Comparison of ENCODE assay signal across 8 mouse cellular contexts in genomic region chr12:111164310-111164751, GRCm38 (mm10). TPM values are rescaled to one million over a fixed set of nuclear protein-coding genes. Genes with fewer than 3 reads are reported as not detected.
DNase-seq lines count a peak whose midpoint lies in the region; ATAC-seq and TF ChIP-seq lines count a peak whose summit lies in the region.

No protein-coding gene starts in this region.

- 2% methylated on average over 13 of the region's 13 CpGs for WGBS in heart, embryonic 13.5 days
- WGBS in kidney, postnatal 0 days = 5% methylated on average over 13 of the region's 13 CpGs
- 12% methylated on average over 13 of the region's 13 CpGs for WGBS in liver, adult 2 months

- peak overlapping the region; percentile 81; the same call in 1 of the 2 replicates for H3K27ac ChIP-seq in heart, embryonic 13.5 days (replicated peaks)
- H3K27ac ChIP-seq in kidney, postnatal 0 days = peak overlapping the region; percentile 68
- H3K27ac ChIP-seq in liver, adult 2 months (replicated peaks; ENCODE audit: insufficient read depth, low read depth, low read length) = no peak overlapping the region

- DNase-seq in CD4-positive helper T cell, adult 2 months (ENCODE audit: low read depth, low spot score) = peak; percentile 88
- DNase-seq in brain, embryonic 18.5 days (ENCODE audit: low read depth, low spot score) = peak; percentile 88
- peak; percentile 30 for DNase-seq in fat pad, adult 2 months (ENCODE audit: extremely low read depth, low read depth, low spot score)
- DNase-seq in kidney, postnatal 0 days (ENCODE audit: low spot score) = peak; percentile 97
- peak; percentile 85 for DNase-seq in liver, adult 2 months (ENCODE audit: extremely low read depth, low read depth, low spot score)
- peak; percentile 88 for DNase-seq in spleen, postnatal 36 days (ENCODE audit: low spot score in 2 of 2)

- ATAC-seq in heart, embryonic 13.5 days (ENCODE audit: extremely low read depth, insufficient number of reproducible peaks, low FRiP score, low TSS enrichment) = peak; percentile 61; the same call in 1 of the 2 replicates
- ATAC-seq in kidney, postnatal 0 days (replicated peaks; ENCODE audit: low FRiP score, low read depth) = peak; percentile 86
- ATAC-seq in monocyte, adult 5-6 weeks (replicated peaks; ENCODE audit: insufficient number of reproducible peaks, low FRiP score, low TSS enrichment, poor library complexity, severe bottlenecking) = peak; percentile 47

- no peak for TF ChIP-seq CTCF in kidney, postnatal 0 days (IDR thresholded peaks at IDR 0.05; ENCODE audit: low read depth)
- TF ChIP-seq CTCF in liver, adult 2 months (IDR thresholded peaks at IDR 0.05; ENCODE audit: low read depth, low read length) = no peak

- no peaks in the 10 kb centered on the region for H3K9me3 ChIP-seq in heart, embryonic 13.5 days
- no peaks in the 10 kb centered on the region for H3K9me3 ChIP-seq in kidney, postnatal 0 days (replicated peaks; ENCODE audit: low read length)

- H3K4me2 ChIP-seq in heart, embryonic 13.5 days = peak overlapping the region; percentile 67
- H3K4me2 ChIP-seq in kidney, postnatal 0 days (ENCODE audit: low read length) = peak overlapping the region; percentile 58

- H3K9ac ChIP-seq in heart, embryonic 13.5 days = peak overlapping the region; percentile 71
- peak overlapping the region; percentile 40; the same call in 1 of the 2 replicates for H3K9ac ChIP-seq in kidney, postnatal 0 days (ENCODE audit: low read depth, low read length)
- H3K9ac ChIP-seq in liver, adult 2 months (ENCODE audit: low read depth, low read length) = no peak overlapping the region

- no peaks in the 10 kb centered on the region for H3K36me3 ChIP-seq in heart, embryonic 13.5 days
- H3K36me3 ChIP-seq in kidney, postnatal 0 days (ENCODE audit: insufficient read depth, low read length) = no peaks in the 10 kb centered on the region
- no peaks in the 10 kb centered on the region for H3K36me3 ChIP-seq in liver, adult 2 months (ENCODE audit: control insufficient read depth, insufficient read depth, low read length)

- no peak for TF ChIP-seq POLR2A in liver, adult 2 months (IDR thresholded peaks at IDR 0.05; ENCODE audit: extremely low read depth, insufficient read depth, low read length)

- H3K79me2 ChIP-seq in liver, adult 2 months (ENCODE audit: control insufficient read depth, insufficient read depth, low read length) = peaks cover 1% of the 10 kb centered on the region; the same call in 1 of the 2 replicates

- H3K4me1 ChIP-seq in heart, embryonic 13.5 days = peaks cover 46% of the 10 kb centered on the region
- peaks cover 14% of the 10 kb centered on the region for H3K4me1 ChIP-seq in kidney, postnatal 0 days (replicated peaks; ENCODE audit: insufficient read depth, low read length)
- no peaks in the 10 kb centered on the region; the same call in 1 of the 2 replicates for H3K4me1 ChIP-seq in liver, adult 2 months (ENCODE audit: control insufficient read depth, insufficient read depth, low read length)

- H3K27me3 ChIP-seq in heart, embryonic 13.5 days (replicated peaks) = no peaks in the 10 kb centered on the region
- H3K27me3 ChIP-seq in kidney, postnatal 0 days (ENCODE audit: insufficient read depth, low read length) = no peaks in the 10 kb centered on the region
- no peaks in the 10 kb centered on the region for H3K27me3 ChIP-seq in liver, adult 2 months (ENCODE audit: control insufficient read depth, insufficient read depth, low read length)

- peak overlapping the region; percentile 50 for H3K4me3 ChIP-seq in heart, embryonic 13.5 days
- peak overlapping the region; percentile 23 for H3K4me3 ChIP-seq in kidney, postnatal 0 days (replicated peaks; ENCODE audit: low read depth, low read length)
- no peak overlapping the region; the same call in 1 of the 2 replicates for H3K4me3 ChIP-seq in liver, adult 2 months (ENCODE audit: insufficient read depth, low read depth, low read length)

RNA-seq across cellular contexts. Expression of gene Traf3, which starts 1.8 kb away (rescaled TPM):
- polyA plus RNA-seq in heart, embryonic 13.5 days (2015; fragmentation: Nextera tagmentation; extraction: Ambion mirVana) = 6.0 TPM in 2 replicates
- 6.4 and 7.3 TPM in 2 replicates for polyA plus RNA-seq in kidney, postnatal 0 days (2015; fragmentation: Nextera tagmentation; extraction: Ambion mirVana)
- 2.3 and 3.0 TPM in 2 replicates for total RNA-seq in liver, adult 2 months (2014; rRNA removed)
- polyA plus RNA-seq in liver, adult 2 months (2012; rRNA removed) = 6.2 and 6.8 TPM in 2 replicates
- 40.4 to 58.6 TPM (median 41.0 TPM) in 3 replicates for total RNA-seq in monocyte, adult 5-6 weeks (2017)

RNA-seq across cellular contexts. Expression of gene 4930595D18Rik, which starts 20.0 kb away (rescaled TPM):
- not detected in 2 replicates for polyA plus RNA-seq in heart, embryonic 13.5 days (2015; fragmentation: Nextera tagmentation; extraction: Ambion mirVana)
- polyA plus RNA-seq in kidney, postnatal 0 days (2015; fragmentation: Nextera tagmentation; extraction: Ambion mirVana) = not detected in 2 replicates
- total RNA-seq in liver, adult 2 months (2014; rRNA removed) = not detected in 2 replicates
- not detected in 2 replicates for polyA plus RNA-seq in liver, adult 2 months (2012; rRNA removed)
- total RNA-seq in monocyte, adult 5-6 weeks (2017) = 1.2 TPM in 1 of 3 replicates, not detected in the others

Comparison
In these comparisons a context has a peak if more than half of its experiments do, and no peak if none do; other contexts are left out.
1. DNase-seq: peak in every context shown above with its lines; median percentile 97 in kidney, postnatal 0 days; 88 in CD4-positive helper T cell, adult 2 months; 88 in brain, embryonic 18.5 days; 88 in spleen, postnatal 36 days; 85 in liver, adult 2 months; 30 in fat pad, adult 2 months.